Mouse (Mus musculus) right cerebral cortex, postnatal 4 days (tissue): ENCODE measurements around the gene Rfpl4b.
A peak's percentile ranks its signal among the peaks of the same experiment; 100 is the strongest.
"Not testable (repeated sequence)": the region's sequence is repeated elsewhere in the genome, so short reads cannot be mapped to it uniquely, and the experiment has no call there.

Source experiments
- DNase-seq: peaks from one replicate; pipeline ENCODE4 v3.0.0-alpha.2; 2022

Gene Rfpl4b

DNA sequence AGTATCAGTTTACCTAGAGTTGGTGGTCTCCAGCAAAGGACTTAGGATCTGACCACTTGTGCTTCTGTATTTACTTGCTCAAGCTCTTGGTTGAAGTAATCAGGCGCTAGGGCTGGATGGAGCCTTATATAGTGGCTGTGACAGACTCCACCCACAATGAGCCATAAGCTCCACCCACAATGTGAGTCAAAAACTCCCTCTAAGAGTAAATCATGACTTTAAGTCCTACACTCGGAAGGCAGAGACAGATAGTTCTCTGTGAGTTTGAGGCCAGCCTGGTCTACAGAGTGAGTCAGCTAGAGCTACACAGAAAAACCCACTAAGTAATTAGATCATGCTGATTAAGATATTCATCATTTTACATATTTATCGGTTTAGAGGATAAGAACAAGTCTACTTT is at the start of gene Rfpl4b:
Rfpl4b (minus strand) TSS at position 101 of the 400 bp plus-strand sequence.
- no peak for DNase-seq

DNA sequence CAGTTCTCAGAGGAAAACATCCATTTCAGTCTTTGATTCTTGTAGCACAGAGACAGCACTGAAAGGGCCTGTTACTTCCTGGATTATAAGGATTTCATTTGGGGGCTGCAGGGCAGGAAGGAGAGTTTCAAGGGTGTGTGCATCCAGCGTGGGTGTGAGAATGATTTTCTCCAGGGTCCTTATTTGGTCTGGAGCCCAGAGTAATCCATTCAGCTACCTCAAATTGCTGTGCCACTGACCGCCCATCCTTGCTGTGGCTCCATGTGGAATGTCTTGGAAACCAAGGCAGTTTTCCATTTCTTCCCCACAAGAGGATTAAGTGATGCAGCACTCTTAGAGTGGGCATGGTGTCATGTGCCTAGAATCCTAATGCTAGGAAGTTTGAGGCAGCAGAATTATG is 33.6 kb upstream of the Rfpl4b start:
- DNase-seq = no peak

DNA sequence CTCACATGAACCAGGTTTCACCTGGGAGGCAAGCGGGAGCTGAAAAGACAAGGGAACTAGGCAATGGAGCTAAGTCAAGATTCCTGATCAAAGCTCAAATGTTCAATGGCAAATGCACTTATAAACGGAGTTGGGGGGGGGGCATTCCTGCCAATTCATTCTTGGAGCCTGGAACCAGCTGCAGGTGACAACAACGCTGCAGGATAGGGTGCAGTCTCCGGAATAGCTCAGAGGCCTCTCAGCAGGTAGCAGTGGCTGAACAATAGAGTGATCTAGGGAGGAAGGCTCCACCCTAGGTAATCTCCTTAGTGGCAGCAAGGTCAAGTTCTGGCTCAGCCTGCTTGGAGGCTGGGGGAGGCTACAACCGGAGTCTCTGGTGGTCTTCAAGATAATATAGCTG is 28.4 kb upstream of the Rfpl4b start:
- DNase-seq = not testable (repeated sequence)

DNA sequence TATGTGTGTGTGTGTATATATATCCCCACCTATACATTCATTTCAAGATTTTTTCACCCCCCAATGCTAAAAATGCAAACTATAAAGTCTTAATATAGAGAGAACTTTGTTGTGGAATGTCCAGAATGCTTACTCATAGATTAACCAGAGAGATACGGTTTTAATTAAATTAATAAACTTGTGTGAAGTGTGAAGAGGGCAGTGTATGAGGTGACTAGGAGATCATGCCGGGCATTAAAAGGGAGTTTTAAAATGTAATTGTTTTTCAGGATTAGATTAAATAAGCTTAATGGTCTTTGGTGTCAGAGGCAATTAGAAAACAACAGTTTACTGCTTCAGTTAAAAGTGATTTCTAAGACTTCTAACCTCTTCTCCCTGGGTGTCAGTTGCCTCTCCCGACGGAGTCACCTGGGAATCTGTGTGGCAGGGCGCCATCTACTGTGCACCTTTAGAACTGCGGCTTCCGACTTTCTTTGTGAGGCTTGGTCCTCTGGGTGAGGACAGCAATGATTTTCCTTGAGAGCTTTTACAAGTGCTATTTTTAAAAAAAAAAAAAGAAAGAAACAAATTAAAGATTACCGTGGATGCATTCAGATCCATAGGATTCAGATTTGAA is 27.4 kb upstream of the Rfpl4b start:
- DNase-seq = peak; percentile 79

DNA sequence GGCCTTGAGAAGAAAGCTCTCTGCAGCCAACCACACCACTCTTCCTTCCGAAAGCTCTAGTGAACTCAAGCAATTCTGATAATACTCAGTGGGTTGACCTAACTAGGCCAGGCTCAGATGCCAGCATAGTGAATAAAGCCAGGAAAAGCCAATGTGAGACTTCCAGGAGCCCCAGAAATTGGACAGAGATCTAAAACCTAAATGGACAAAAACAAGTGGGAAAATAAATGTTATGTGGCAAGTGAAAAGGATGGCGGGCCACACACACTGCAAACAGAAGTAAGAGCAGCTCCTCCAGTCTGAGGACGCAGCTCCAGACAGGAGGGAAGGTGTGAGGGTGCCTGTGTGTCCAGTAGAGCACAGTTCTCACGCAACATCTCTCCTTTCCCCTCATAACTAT is 26.7 kb upstream of the Rfpl4b start:
- DNase-seq = no peak

DNA sequence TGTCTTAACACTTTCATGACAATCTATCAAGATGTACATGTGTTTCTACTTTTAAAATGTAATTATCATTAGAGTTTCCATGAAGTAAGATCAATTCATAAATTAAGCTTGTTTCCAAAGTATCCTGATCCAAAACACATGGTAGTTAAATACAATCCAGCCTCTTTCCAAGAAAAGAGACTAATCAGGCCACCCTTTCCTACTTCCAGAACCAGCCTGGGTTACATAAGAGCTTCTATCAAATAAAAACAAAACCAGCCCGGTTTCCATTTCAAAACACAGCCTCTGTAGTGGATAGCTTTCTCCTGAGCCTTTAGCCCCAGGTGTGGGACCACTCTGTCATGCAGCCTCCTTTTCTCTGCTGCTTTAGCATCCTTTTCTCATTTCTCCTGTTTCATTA is 2.2 kb upstream of the Rfpl4b start:
- no peak for DNase-seq

DNA sequence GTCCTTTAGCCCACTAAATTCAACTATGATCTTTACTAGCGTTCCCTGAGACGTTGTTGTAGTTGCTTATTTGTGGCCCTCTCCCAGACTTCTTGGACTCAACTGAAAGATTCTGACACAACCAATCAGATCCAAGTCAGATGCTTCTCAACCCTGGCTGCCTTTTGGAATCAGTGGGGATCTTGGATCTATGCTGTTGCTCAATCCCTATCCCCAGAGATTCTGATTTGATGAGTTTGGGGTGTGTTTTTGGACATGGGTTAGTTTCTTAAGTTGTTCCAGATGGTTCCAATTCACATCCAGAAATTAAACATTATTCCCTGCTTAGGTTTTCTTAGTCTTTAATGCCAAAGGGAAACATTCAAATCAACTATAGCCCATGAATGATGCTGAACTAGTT is 15.5 kb downstream of the Rfpl4b start:
- DNase-seq = no peak

DNA sequence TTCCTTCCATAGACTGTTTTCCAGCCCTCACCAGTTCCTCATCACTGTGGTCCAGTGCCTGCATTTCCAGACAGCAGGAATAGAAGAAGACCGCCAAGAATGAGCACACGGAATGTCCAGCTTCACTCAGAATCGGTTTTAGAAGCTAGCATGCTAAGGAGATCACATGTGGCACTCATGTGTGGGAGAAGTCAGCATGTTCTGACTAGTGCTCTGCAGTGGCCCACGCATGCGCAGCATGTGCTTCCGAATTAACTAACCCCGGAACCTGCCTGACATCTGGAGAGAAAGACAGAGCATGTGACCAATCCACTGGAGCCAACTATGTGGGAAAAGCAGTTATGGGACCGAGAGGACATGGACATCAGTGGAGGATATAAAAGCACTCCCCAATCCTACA is 17.5 kb downstream of the Rfpl4b start:
- no peak for DNase-seq

DNA sequence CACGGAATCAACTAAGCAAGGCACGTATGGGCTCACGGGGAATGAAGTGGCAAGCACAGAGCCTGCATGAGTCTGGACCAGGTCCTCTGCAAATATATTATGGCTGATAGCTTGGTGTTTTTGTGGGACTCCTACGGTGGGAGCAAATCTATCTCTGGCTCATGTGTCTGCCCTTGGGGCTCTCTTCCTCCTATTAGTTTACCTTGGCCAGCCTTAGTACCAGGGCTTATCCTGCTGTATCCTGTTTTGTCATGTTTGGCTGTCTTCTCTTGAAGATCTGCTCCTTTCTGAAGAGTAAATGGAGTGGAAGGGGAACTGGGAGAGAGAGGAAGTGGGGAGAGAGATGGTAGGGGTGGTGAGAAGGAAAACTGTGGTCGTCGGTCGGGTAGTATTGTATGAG is 18.3 kb downstream of the Rfpl4b start:
- no peak for DNase-seq

DNA sequence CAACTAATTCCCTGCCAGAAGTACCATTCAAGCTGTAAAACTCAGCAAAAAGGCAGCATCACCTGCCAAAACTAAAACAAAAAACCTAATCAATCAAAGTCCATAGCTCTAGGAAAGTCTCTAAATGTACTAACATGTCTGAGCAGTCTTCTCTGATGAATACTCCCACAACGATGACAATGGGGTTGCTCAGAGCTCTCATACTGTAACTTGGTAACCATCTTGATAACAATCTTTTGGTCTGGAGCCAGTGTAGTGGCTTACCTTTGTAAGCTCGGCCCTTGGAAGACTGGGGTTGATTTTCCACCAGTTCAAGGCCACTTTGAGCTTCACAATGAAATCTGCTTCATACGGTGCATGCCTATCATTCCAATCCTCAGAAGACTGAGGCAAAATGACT is 33.0 kb downstream of the Rfpl4b start:
- DNase-seq = no peak
